Mouse (Mus musculus): ENCODE measurements around the gene Adamtsl2.

The Adamtsl2 gene

GRCm38 (mm10) chr2:27075485-27075884 is 3.7 kb upstream of the Adamtsl2 start:
- DNase-seq (ENCODE audit: low spot score) = no peak

DNA sequence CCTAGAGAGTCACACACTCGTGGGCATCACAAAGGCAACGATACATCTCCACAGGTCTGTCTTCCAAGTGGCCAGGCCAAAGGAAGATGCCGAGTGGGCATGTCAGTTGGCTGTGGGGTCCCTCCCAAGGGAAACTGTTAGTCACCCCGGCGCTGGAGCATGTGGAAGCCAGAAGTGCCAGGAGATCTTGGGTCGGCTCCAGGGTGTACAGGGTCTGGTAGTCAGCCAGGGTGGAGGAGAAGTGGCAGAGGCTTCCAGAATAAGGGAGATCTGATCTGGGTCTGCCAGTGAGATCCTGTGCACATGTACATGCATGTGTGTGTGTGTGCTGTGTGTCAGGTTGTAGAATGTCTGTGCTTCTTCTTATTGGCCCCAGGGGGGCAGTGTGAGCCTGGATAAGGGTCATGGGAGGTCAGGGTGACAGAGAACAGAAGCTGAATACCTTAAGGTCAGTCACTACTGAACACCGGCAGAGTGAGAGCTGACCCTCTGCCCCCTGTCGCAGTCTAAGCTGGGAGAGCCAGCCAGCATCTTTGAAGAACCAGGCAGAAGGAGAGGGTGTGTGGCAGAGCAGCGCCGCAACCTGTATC is 1.4 kb upstream of the Adamtsl2 start:
- DNase-seq (ENCODE audit: low spot score) = no peak

GRCm38 (mm10) chr2:27078312-27078711 is 867 bp upstream of the Adamtsl2 start:
- DNase-seq (ENCODE audit: low spot score) = no peak

DNA sequence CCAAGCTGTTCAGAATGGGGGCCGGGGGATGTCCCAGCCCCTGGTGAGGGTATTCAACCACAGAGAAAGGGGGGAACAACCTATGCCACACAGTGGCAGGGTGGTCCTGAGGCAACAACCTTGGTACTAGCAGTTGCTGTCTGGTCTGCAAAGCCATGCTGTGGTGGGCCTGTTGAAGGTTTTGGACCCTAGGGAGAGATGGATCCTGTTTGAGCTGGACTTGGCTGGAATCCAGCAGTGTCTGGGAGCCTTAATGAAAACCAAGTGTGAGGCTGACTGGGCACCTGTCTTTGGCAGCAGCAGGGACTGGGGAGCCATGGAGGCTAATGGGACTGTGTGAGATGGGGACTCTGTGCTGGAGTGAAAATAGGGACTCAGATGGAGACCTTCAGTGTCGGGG is 470 bp downstream of the Adamtsl2 start:
- no peak for DNase-seq (ENCODE audit: low spot score)

GRCm38 (mm10) chr2:27083761-27084475 is 4.7 kb downstream of the Adamtsl2 start:
- no peak for DNase-seq (ENCODE audit: low spot score)

- DNase-seq (ENCODE audit: low spot score) = no peak
Measured at GRCm38 (mm10) chr2:27084963-27085362, 5.8 kb downstream of the Adamtsl2 start.

DNA sequence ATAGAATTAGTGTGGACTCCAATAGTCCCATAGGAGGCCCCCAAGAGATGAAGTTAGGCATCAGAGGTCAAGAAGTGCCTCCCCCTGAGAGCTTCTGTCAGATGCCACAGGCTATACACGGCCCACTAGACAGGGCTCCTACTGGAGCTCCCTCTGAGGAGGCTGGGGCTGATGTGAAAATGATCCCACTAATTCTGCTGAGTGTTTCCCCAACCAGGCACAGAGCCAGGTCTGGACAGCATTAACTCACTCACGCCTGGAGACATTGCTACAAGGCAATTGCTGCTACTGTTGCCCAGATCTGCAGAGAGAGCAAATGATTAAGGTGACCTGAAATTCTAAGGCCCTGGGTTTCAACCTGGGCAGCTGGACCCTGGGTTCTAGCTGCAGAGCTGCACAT is 6.6 kb downstream of the Adamtsl2 start:
- DNase-seq (ENCODE audit: low spot score) = no peak

GRCm38 (mm10) chr2:27086483-27087010 is 7.4 kb downstream of the Adamtsl2 start:
- DNase-seq (ENCODE audit: low spot score) = no peak

GRCm38 (mm10) chr2:27087581-27087980 is 8.4 kb downstream of the Adamtsl2 start:
- DNase-seq (ENCODE audit: low spot score) = no peak

- DNase-seq (ENCODE audit: low spot score) = peak; percentile 51
Measured at GRCm38 (mm10) chr2:27088071-27088644, 9.0 kb downstream of the Adamtsl2 start.

- DNase-seq (ENCODE audit: low spot score) = no peak
Measured at GRCm38 (mm10) chr2:27088700-27089099, 9.5 kb downstream of the Adamtsl2 start.

- no peak for DNase-seq (ENCODE audit: low spot score)
Measured at GRCm38 (mm10) chr2:27089238-27089637, 10.1 kb downstream of the Adamtsl2 start.

DNA sequence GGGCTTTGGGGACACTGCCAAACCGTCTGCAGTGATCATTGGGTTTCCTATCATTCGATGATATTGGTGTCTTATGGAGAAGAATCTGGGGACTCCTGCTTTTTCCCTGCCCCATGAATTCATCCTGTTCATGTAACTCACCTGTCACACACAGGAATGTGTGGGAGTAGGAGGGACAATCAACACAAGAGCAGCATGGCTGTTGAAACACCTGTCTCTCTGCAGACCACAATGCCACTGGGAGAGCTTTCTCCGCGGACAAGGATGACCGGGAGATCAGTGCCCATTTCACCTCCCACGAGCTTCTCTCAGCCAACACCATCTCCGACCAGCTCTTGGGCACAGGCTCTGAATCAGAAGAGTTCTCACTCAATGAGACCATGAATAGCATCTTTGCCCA is 16.0 kb downstream of the Adamtsl2 start:
- DNase-seq (ENCODE audit: low spot score) = no peak

- DNase-seq (ENCODE audit: low spot score) = no peak
Measured at GRCm38 (mm10) chr2:27096341-27096981, 17.3 kb downstream of the Adamtsl2 start.

- no peak for DNase-seq (ENCODE audit: low spot score)
Measured at GRCm38 (mm10) chr2:27097241-27097656, 18.1 kb downstream of the Adamtsl2 start.

- DNase-seq (ENCODE audit: low spot score) = no peak
Measured at GRCm38 (mm10) chr2:27097776-27098175, 18.6 kb downstream of the Adamtsl2 start.

GRCm38 (mm10) chr2:27103554-27103953 is 24.4 kb downstream of the Adamtsl2 start:
- no peak for DNase-seq (ENCODE audit: low spot score)

GRCm38 (mm10) chr2:27106816-27107215 is 27.6 kb downstream of the Adamtsl2 start:
- DNase-seq (ENCODE audit: low spot score) = no peak

DNA sequence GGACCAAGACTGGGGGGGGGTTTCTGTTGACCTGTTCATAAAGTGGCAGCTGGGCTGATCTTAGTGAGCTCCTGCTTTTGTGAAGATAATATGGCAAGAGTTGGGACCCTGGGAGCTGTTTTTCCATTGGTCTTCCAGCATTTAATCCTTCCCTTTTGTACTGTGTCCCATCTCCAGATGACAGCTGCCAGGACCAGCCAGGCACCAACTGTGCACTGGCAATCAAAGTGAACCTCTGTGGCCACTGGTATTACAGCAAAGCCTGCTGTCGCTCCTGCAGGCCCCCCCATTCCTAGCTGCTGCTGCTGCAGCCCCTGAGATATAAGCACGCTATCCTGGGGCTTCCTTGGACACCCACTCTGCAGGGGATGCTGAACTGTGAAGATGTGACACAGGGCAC is 29.0 kb downstream of the Adamtsl2 start:
- no peak for DNase-seq (ENCODE audit: low spot score)

DNA sequence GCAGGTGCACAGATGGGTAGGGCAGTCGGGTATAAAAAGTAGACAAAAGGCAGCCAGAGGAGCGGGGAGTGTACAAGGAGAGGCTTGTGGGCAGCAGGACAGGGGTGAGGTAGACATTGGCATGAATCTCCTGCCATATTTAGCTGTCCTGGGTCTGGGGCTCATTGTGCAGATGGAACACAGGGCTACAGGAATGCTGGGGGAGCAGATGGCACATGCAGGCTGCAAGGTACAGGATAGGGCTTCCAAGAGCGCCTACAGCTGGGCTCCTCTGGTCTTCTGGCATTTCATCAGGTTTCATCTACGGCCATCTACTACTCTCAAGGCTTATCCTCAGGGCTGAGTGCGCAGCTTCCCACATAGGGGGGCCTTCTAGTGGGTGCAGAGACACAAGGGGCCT is 29.9 kb downstream of the Adamtsl2 start:
- no peak for DNase-seq (ENCODE audit: low spot score)

DNA sequence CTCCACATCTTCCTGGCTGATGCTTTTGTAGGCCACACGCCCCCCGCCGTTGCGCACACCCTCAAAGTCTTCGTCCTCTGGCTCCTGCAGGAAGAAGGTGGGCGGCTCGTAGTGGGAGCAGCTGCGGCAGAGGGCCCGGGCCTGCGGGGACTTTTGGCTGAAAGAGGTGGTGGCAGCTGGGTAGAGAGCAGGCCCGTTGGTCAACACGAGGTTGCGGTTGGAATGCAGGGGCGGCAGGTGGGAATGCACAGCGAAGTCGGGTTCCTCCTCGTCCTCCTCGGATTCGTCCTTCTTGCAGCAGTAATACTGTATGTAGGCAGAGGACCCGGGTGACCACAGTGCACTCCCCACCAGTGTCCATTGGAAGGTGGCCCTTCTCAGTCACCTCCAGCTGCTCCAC is 33.4 kb downstream of the Adamtsl2 start:
- no peak for DNase-seq (ENCODE audit: low spot score)

DNA sequence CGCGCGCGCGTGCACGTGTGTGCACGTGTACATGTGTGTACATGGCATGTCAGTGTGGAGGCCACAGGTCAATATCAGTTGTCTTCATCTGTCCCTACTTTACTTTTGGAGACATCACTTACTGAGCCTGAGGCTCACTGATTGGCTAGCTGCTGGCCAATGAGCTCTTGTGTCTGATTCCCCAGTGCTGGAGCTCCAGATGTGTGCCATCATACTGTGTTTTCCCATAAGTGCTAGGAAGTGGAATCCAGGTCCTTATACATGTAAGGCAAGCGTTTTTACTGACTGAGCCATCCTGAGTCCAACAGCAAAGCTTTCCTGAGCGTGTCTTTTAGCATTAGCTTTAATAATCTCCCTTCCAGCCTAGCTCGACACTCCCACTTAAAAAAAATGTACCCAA is 35.0 kb downstream of the Adamtsl2 start:
- no peak for DNase-seq (ENCODE audit: low spot score)

GRCm38 (mm10) chr2:27118452-27118851 is 39.3 kb downstream of the Adamtsl2 start:
- DNase-seq (ENCODE audit: low spot score) = no peak
